Mouse (Mus musculus): ENCODE results near the gene Mgrn1.

DNA sequence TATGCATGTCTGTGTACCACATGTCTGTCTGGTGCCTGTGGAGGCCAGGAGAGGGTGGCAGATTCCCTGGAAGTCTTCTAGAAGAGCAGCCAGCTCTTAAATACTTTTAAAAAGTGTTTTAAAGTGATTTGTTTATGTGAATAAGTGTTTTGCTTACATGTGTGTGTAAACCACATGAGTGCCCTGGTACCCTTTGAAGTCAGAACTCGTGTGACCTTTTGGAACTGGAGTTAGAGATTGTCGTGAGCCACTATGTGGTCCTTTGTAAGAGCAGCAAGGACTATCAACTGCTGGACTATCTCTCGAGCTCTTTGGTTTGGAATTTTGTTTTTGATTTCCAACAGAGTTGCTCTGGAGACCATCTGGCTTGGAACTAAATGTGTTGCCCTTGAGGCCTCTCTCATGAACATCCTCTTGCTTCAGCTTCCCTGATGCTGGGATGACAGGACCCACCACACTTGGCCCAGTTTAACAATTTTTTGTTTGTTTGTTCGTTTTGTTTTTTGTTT, 4.2 kb downstream of the Mgrn1 start:
- no peak for TF ChIP-seq CTCF (IDR thresholded peaks at IDR 0.05; ENCODE audit: low read depth, low read length)
- no peak for TF ChIP-seq POLR2A (IDR thresholded peaks at IDR 0.05; ENCODE audit: borderline replicate concordance, low read depth, low read length)

Data from bone marrow macrophage, adult 2 months (primary cell).